Mouse (Mus musculus) layer of hippocampus, adult 2 months (tissue): ENCODE data around the gene Ano8. TPM values are rescaled to one million over a fixed set of nuclear protein-coding genes. Genes with fewer than 3 reads are reported as not detected.

Experiments used
- DNase-seq, 2 experiments: peaks; one replicate each; pipeline ENCODE4 v3.0.0; 2022; ENCODE audit warnings: low spot score in 2 of 2
- H3K27ac ChIP-seq: fragments of 200-600 bp; 2 replicates; pipeline ENCODE4 v1.8.1; 2022
- H3K4me3 ChIP-seq: fragments of 200-600 bp; 2 replicates; pipeline ENCODE4 v1.8.1; 2022; ENCODE audit warnings: mild to moderate bottlenecking
- CTCF ChIP-seq: fragments of 200-600 bp; conservative IDR thresholded peaks from 2 replicates; pipeline ENCODE4 v1.8.1; 2022; ENCODE audit warnings: antibody characterized with exemption, mild to moderate bottlenecking, moderate library complexity
- total RNA-seq, 2 experiments: library from RNA; stranded (reverse); gene quantifications; 2 replicates each; pipeline ENCODE4 v1.2.3; 2021

The Ano8 gene
- total RNA-seq, 2 experiments from 2014 or later, result 52.9 to 55.3 TPM

- no peak for DNase-seq
- no peak overlapping the region for H3K4me3 ChIP-seq
- no peak overlapping the region for H3K27ac ChIP-seq
- TF ChIP-seq CTCF, result no peak
Observed at GRCm38 (mm10) chr8:71516786-71517185, 31.0 kb upstream of the Ano8 start.

- Histone ChIP-seq H3K27ac (no peak overlapping the region), H3K4me3 (no peak overlapping the region)
- DNase-seq, result no peak
- TF ChIP-seq CTCF, result peak; percentile 23; the same call in 1 of the 2 replicates
Observed at GRCm38 (mm10) chr8:71515043-71515442, 29.3 kb upstream of the Ano8 start.

DNA sequence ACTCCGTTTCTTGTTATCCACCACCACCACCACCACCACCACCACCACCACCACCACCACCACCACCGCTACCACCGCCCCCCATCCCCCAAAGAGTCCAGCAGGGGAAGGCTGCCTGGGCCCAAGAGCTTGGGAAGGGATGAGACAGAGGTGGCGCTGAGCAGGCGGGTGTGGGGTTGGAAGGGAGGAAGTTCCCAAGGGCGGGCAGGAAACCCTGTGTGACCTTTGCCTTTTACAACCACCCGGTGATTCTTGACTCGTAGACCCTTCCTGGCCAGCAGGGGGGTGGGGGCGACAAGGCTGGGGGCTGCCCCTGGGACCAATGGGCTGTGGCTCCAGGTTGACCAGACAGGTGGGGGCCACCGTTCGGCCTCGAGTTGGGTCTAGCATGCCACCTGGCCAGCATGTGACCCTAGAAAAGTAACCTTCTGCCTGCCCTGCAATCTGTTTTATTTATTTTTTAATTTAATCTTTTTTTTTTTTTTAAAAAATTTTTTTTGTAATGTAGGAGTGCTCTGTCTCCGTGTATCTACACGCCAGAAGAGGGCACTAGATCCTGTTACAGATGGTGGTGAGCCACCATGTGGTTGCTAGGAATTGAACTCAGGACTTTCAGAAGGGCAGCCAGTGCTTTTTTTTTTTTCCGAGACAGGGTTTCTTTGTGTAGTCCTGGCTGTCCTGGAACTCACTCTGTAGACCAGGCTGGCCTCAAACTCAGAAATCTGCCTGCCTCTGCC lies 27.4 kb upstream of the Ano8 start:
- DNase-seq, result no peak
- Histone ChIP-seq H3K4me3 (no peak overlapping the region), H3K27ac (no peak overlapping the region)
- TF ChIP-seq CTCF, result peak; percentile 52

DNA sequence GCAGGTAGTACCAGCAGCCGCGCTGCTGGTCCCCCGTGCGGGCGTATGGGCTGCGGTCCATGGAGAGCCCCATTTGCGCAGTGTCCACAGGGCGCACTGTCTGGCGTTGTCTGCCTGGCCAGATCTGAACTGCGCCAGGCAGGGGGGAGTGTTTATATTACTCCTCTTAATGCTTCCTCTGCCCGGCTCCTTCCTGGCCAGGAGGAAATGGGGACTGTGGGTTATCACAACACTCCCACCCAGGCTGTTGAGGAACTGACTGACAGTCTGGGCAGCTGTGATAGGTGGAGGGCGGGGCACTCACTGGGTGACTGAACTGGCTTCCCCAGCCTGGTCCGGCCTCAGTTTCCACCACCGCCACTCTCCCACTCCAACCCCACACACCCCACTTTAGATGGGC lies 25.9 kb upstream of the Ano8 start, which contains the start of gene Plvap:
Gene Plvap (minus strand): TSS at position 109 of the 400 bp plus-strand sequence.
- DNase-seq, result no peak
- H3K4me3 ChIP-seq, result no peak within 1 kb of the TSS
- H3K27ac ChIP-seq, result no peak within 1 kb of the TSS
- TF ChIP-seq CTCF, result no peak

- no peak for TF ChIP-seq CTCF
- Histone ChIP-seq H3K4me3 (no peak overlapping the region), H3K27ac (no peak overlapping the region)
- no peak for DNase-seq
Observed at GRCm38 (mm10) chr8:71509316-71509715, 23.6 kb upstream of the Ano8 start.

DNA sequence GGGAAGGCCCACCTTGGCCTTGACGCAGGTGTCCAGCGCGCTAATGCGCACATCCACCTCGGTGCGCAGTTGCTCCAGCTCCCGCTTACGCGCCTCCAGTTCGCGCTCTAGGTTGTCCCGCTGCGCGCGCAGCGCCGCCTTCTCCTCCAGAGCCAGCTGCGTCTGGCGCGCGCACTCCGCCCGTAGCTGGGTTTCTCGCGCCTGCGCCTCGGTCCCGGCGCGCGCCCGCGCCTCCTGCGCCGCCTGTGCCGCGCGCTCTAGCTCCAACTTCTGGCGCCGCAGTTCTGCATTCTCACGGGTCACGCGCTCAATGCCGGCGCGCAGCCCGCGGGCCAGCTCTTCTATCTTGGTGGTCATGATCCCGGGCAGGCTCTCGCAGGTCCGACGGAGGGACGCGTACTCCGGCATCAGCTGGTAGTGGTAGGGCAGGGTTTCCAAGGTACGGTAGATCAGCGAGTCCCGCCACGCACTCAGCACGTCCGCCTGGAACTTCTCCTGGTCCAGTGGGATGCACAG lies 21.9 kb upstream of the Ano8 start:
- peak; percentile 80 to 81 for DNase-seq
- peak overlapping the region; percentile 57 for H3K4me3 ChIP-seq
- no peak for TF ChIP-seq CTCF
- peak overlapping the region; percentile 80 for H3K27ac ChIP-seq

GRCm38 (mm10) chr8:71505979-71506378 lies 20.2 kb upstream of the Ano8 start:
- no peak for TF ChIP-seq CTCF
- no peak overlapping the region for H3K4me3 ChIP-seq

GRCm38 (mm10) chr8:71505326-71505725 lies 19.6 kb upstream of the Ano8 start:
- no peak for DNase-seq
- Histone ChIP-seq H3K4me3 (no peak overlapping the region), H3K27ac (no peak overlapping the region)
- no peak for TF ChIP-seq CTCF

More at GRCm38 (mm10) chr8:71505979-71506378, 20.2 kb upstream of the Ano8 start:
- no peak overlapping the region for H3K27ac ChIP-seq
- DNase-seq, result no peak

GRCm38 (mm10) chr8:71504349-71504748 lies 18.6 kb upstream of the Ano8 start:
- H3K27ac ChIP-seq, result no peak overlapping the region
- TF ChIP-seq CTCF, result no peak

DNA sequence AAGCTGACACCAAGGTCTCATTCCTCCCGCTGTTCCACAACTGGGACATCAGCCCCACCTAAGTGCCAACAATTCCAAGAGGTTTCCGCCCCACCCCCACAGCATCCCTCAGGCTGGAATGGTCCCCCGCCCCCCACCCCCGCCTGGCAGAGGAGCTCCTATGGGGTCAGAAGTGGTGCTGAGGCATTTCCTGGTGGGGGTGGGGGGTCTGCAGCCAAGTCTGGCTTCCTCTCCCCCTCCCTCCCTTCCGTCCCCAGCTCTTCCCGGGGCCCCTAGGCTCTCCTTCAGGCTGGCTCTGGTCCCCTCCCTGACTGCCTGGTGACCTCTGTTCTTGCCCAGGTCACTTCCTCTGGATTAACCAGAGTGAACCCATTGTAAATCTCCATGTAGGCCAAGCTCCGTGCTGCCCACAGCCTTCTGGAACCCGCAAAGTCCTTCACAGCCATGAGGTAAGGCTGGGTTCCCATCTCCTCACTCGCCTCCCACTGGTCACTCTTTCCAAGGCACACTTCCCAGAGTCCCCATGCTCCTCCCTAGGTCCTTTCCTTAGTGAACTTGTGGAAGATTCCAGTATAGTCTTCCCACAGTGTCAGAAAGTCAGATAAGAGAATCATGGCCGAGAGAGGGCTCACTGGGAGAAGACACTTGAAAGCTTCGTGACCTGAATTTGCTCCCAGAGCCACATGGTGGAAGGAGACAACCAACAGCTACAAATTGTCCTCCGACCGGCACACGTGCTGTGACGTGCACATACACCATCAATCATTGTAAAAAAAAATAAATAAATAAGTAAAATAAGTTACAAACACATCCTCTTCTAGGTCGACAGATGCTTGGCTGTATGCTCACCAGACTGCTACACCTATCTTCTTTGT lies 13.3 kb upstream of the Ano8 start:
- no peak overlapping the region for H3K4me3 ChIP-seq
- no peak for DNase-seq
- TF ChIP-seq CTCF, result no peak
- H3K27ac ChIP-seq, result no peak overlapping the region

More at GRCm38 (mm10) chr8:71504349-71504748, 18.6 kb upstream of the Ano8 start:
- H3K4me3 ChIP-seq, result no peak overlapping the region
- no peak for DNase-seq

DNA sequence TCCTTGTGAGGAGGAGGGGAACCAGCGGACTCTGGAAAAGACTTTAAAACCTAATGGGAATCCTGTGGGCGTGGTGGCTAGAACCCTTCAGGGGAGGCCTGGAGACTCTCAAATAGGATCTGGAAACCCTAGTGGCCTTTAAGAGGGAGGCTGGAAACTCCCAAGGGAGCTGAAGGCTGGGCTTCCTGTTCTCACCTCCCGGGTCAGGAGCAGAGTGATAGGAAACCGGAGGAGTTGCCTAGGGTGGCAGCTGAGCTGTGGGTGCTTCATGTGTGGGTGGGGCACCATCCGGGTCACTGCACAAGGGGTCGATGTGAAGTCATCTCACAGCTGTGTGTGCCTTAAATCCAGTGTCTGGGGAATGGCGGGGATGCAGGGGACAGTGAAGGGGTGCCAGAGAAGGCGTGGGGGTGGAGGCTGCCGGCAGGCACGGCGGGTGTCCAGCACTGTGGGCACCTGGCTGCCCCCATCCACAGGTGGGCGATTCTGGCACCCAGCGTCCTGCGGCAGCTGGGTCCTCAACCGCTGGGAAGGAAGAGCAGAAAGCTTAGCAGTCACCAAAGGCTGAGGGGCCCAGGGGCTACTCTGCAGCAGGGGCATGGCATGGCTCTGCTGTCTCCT lies 12.2 kb upstream of the Ano8 start:
- TF ChIP-seq CTCF, result no peak
- DNase-seq, result no peak
- no peak overlapping the region for H3K4me3 ChIP-seq
- no peak overlapping the region for H3K27ac ChIP-seq

DNA sequence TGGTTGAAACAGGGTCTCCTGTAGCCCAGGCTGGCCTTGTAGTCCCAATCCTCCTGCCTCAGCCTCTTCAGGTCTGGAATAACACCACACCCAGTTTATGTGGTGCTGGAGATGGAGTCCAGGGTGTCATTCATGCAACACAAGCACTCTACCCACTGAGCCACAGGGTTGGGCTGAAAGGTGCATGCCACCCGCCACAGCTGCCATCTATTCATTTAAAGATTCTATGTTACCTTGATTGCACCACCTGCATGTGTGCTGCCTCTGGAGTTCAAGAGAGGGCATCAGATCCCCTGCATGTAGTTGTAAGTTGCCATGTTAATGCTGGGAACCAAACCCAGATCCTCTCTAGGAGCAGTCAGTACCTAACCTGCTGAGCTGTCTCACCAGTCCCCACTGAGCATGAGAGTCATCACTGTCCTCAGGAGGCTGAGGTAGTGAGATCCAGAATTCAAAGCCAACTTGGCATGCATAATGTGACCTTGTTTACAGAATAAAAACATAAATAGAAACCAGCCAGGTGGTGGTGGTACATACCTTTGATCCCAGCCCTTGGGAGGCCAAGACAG lies 11.4 kb upstream of the Ano8 start:
- TF ChIP-seq CTCF, result no peak
- DNase-seq, result no peak
- 0 out of 2 replicates have a peak overlapping the region, but pooled peaks have one; percentile 70 for H3K27ac ChIP-seq
- no peak overlapping the region for H3K4me3 ChIP-seq

DNA sequence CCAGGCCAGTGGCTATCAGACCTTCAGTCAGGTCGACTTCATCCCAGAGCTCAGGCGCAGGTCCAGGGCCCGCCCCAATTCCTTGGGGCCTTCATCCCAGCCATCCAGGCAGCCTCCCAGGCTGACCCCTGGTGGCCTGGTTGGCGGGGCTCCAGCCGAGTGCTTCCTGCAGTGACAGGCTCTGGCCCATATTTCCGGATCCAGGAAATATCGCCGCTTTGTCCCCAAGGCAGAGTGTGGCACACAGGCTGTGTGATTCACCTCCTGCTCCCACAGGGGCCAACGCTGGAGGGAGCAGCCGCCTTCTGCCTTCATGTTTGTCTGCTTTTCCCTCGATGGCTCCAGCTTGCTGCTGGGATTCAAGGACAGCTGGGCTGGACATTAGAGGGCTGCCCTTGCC lies 10.7 kb upstream of the Ano8 start:
- H3K27ac ChIP-seq, result peak overlapping the region; percentile 70
- no peak overlapping the region for H3K4me3 ChIP-seq
- no peak for DNase-seq
- TF ChIP-seq CTCF, result peak; percentile 44
